Mouse (Mus musculus) liver, adult 2 months (tissue): ENCODE data around the gene Wdr35. TPM values are rescaled to one million over a fixed set of nuclear protein-coding genes. Genes with fewer than 3 reads are reported as not detected.

Experiments used
- DNase-seq: peaks from one replicate; pipeline ENCODE4 v3.0.0-alpha.2; 2011; ENCODE audit warnings: low read depth, low spot score; ENCODE audit errors: extremely low read depth
- H3K27ac ChIP-seq: fragments of 200-500 bp; replicated peaks from 2 replicates; pipeline ENCODE4 v1.5.1; 2012; ENCODE audit warnings: low read depth, mild to moderate bottlenecking, control low read depth, inconsistent platforms, low read length; ENCODE audit not compliant: insufficient read depth
- H3K27me3 ChIP-seq: fragments of 200-500 bp; 2 replicates; pipeline ENCODE4 v1.6.1; 2012; ENCODE audit warnings: mild to moderate bottlenecking, moderate library complexity, low read length, inconsistent platforms; ENCODE audit not compliant: control insufficient read depth, insufficient read depth
- H3K36me3 ChIP-seq: fragments of 200-500 bp; 2 replicates; pipeline ENCODE4 v1.6.1; 2012; ENCODE audit warnings: low read length, inconsistent platforms; ENCODE audit not compliant: control insufficient read depth, insufficient read depth
- H3K4me1 ChIP-seq: fragments of 200-500 bp; 2 replicates; pipeline ENCODE4 v1.6.1; 2011; ENCODE audit warnings: low read length; ENCODE audit not compliant: control insufficient read depth, insufficient read depth
- H3K4me3 ChIP-seq: fragments of 200-500 bp; 2 replicates; pipeline ENCODE4 v1.5.1; 2011; ENCODE audit warnings: low read depth, mild to moderate bottlenecking, control low read depth, low read length, moderate library complexity; ENCODE audit not compliant: insufficient read depth
- H3K79me2 ChIP-seq: fragments of 200-500 bp; 2 replicates; pipeline ENCODE4 v1.6.1; 2012; ENCODE audit warnings: inconsistent platforms, mild to moderate bottlenecking, low read length, moderate library complexity; ENCODE audit not compliant: control insufficient read depth, insufficient read depth
- H3K9ac ChIP-seq: fragments of 200-500 bp; 2 replicates; pipeline ENCODE4 v1.6.1; 2012; ENCODE audit warnings: low read depth, mild to moderate bottlenecking, control low read depth, inconsistent platforms, low read length
- CTCF ChIP-seq: fragments of 200-500 bp; IDR thresholded peaks from 2 replicates; pipeline ENCODE4 v1.5.1; 2011; ENCODE audit warnings: low read depth, low read length, control low read depth
- POLR2A ChIP-seq: fragments of 200-500 bp; IDR thresholded peaks from 2 replicates; pipeline ENCODE4 v1.6.1; 2011; ENCODE audit warnings: low read length, control low read depth; ENCODE audit not compliant: insufficient read depth; ENCODE audit errors: extremely low read depth
- WGBS: fragments of 180-500 bp; shearing (Covaris S2); methylation state at CpG from one replicate; pipeline ENCODE4 v1.1.7; 2018; 5-methylcytosine and 5-hydroxymethylcytosine counted together
- polyA plus RNA-seq: library from polyadenylated mRNA; depleted of rRNA; stranded (reverse); fragments of >200 nt; gene quantifications from 2 replicates; pipeline ENCODE4 v1.2.3, GENCODE M21; 2012
- total RNA-seq: library from RNA; depleted of rRNA; stranded (reverse); fragments of >200 nt; gene quantifications from 2 replicates; pipeline ENCODE4 v1.2.3, GENCODE M21; 2014

Wdr35 gene
- total and polyA plus RNA-seq, 2 experiments, result 0.59 to 3.0 TPM

DNA sequence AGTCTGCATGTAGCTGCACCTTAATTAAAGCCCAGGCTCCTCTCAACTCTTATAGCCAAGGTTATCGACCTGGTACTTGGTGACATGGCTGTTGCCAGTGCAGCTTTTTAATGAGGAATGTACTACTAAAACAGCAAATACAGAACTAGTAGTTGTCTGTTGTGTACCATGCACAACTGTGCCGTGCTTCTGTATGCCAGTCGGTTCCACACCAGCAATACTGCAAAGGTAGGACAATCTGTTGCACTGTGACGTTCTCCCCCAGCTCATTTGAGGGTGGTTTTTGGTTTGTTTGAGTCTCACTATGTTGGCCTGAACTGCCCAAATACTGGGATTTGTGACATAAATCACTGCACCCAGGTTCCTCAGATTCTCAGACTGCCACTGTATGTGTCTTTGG is 34.2 kb upstream of the Wdr35 start:
- Histone ChIP-seq H3K4me3 (no peak overlapping the region), H3K79me2 (no peaks in the 10 kb centered on the region), H3K9ac (no peak overlapping the region), H3K27ac (no peak overlapping the region), H3K27me3 (no peaks in the 10 kb centered on the region), H3K4me1 (no peaks in the 10 kb centered on the region), H3K36me3 (peaks cover 43% of the 10 kb centered on the region)
- 95% methylated on average over 4 of the region's 4 CpGs for WGBS
- no peak for DNase-seq
- TF ChIP-seq POLR2A, result no peak
- TF ChIP-seq CTCF, result no peak

DNA sequence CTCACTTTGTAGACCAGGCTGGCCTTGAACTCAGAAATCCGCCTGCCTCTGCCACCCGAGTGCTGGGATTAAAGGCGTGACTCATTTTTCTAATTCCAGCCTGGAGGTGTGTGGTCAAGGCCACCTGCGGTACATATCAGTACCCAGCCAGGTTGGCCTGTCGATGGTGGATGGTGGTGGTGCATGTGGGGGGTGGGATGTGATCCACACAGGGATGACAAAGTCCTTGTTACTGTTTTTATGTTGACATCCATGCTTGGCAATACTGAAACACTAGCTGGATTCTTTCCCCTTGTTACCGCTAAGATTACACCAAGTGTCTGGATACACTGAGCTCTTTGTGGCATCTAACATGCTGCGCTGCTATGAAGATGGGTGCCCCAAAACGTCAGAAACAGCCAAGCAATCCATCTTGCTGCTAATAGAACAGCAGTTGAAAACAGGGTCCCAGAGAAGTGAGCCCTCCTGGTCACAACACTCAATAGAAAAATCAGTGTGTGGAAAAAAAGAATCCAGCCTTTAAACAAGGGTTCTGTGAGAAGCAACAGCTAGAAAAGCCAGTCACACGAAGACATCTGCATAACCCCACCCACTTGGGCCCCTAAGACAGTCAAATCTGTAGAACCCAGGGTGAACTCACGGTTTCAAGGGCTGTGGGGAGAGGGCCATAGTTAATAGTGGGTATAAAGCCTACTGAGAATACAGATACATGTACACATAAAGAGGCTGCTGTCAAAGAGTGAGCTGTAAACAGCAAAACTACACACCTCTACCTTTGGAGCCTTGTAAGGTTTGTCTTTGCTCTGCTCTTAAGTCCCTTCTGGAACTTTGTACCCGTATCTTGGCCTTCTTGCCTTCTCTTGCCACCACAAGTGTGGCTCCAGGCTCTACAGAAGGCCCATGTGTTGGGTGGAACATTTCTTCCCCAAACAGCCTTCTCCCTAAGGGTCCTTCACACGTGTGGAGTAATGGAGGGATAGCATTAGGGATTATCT is 33.4 kb upstream of the Wdr35 start:
- no peak overlapping the region for H3K27ac ChIP-seq
- no peaks in the 10 kb centered on the region for H3K4me1 ChIP-seq
- H3K36me3 ChIP-seq, result peaks cover 35% of the 10 kb centered on the region
- no peak for DNase-seq
- 75% methylated on average over 12 of the region's 12 CpGs for WGBS
- H3K79me2 ChIP-seq, result no peaks in the 10 kb centered on the region
- H3K9ac ChIP-seq, result no peak overlapping the region
- TF ChIP-seq CTCF (no peak), POLR2A (no peak)
- no peak overlapping the region for H3K4me3 ChIP-seq
- H3K27me3 ChIP-seq, result no peaks in the 10 kb centered on the region

GRCm38 (mm10) chr12:8941131-8941615 is 32.5 kb upstream of the Wdr35 start:
- Histone ChIP-seq H3K36me3 (peaks cover 27% of the 10 kb centered on the region), H3K4me1 (no peaks in the 10 kb centered on the region), H3K27ac (no peak overlapping the region), H3K79me2 (no peaks in the 10 kb centered on the region), H3K9ac (no peak overlapping the region), H3K27me3 (no peaks in the 10 kb centered on the region), H3K4me3 (no peak overlapping the region)
- 67% methylated on average over 4 of the region's 4 CpGs for WGBS
- DNase-seq, result no peak
- TF ChIP-seq CTCF (no peak), POLR2A (no peak)

DNA sequence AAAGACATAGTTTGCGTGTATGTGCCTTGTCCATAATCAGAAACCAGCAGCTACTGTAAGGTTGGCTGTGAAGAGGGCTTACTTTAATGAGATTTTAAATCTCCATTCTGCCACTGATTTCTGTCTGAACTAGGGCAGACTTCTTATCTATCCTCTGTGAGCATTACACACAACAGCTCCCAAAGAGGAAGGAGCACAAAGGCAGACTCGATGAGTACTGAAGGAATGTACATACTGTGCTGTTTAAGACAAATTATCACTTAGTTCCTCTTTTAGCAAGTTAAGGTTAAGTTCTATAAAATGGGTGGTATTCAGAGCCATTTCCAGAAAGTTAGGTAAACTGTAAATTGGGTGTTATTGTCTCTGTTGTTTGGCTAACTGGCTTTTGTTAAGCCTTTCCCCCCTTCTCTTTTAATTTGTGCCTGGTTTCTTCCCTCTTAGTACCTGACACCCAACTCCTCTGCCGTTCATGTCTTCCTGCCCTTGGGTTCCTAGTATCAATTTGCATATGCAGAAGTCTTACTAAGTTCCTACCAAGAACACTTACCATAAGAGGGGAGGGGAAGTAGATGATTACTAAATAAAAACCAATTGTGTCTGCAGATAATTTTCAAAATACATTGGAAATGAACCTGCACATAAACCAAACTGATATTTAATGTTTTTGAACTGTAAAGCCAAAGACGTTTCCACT is 31.8 kb upstream of the Wdr35 start:
- no peak overlapping the region for H3K4me3 ChIP-seq
- no peaks in the 10 kb centered on the region for H3K4me1 ChIP-seq
- no peak overlapping the region for H3K27ac ChIP-seq
- H3K36me3 ChIP-seq, result peaks cover 21% of the 10 kb centered on the region
- H3K9ac ChIP-seq, result no peak overlapping the region
- TF ChIP-seq POLR2A (no peak), CTCF (no peak)
- H3K27me3 ChIP-seq, result no peaks in the 10 kb centered on the region
- H3K79me2 ChIP-seq, result no peaks in the 10 kb centered on the region
- WGBS, result 47% methylated on average over 4 of the region's 4 CpGs
- no peak for DNase-seq

- no peaks in the 10 kb centered on the region for H3K79me2 ChIP-seq
- H3K27ac ChIP-seq, result no peak overlapping the region
- H3K9ac ChIP-seq, result no peak overlapping the region
- no peak for DNase-seq
- no peaks in the 10 kb centered on the region for H3K36me3 ChIP-seq
- TF ChIP-seq POLR2A (no peak), CTCF (no peak)
- H3K4me3 ChIP-seq, result no peak overlapping the region
- peaks cover 7% of the 10 kb centered on the region for H3K27me3 ChIP-seq
- WGBS, result 58% methylated on average over 9 of the region's 9 CpGs
- peaks cover 5% of the 10 kb centered on the region for H3K4me1 ChIP-seq
These were observed 26.5 kb upstream of the Wdr35 start for GRCm38 (mm10) chr12:8947163-8947562.
